Mouse (Mus musculus) heart, embryonic 16.5 days (tissue): Measurements from ENCODE around the gene Gm826. TPM values are rescaled to one million over a fixed set of nuclear protein-coding genes. Genes with fewer than 3 reads are reported as not detected.

Experiments
- ATAC-seq: fragments of 200-750 bp; cut with Nextera tagmentation; replicated peaks from 2 replicates; pipeline ENCODE4 v1.8.0; 2017; ENCODE audit warnings: moderate number of reproducible peaks; ENCODE audit not compliant: insufficient read depth, low FRiP score; ENCODE audit errors: extremely low read depth
- H3K27ac ChIP-seq: fragments of 300-500 bp; sonication (generic); 2 replicates; pipeline ENCODE4 v1.5.1; 2014; ENCODE audit warnings: mild to moderate bottlenecking, low read length, control low read depth, moderate library complexity
- H3K27me3 ChIP-seq: fragments of 300-500 bp; sonication (generic); 2 replicates; pipeline ENCODE4 v1.6.1; 2014; ENCODE audit warnings: low read length, mixed read lengths; ENCODE audit not compliant: control insufficient read depth, insufficient read depth
- H3K36me3 ChIP-seq: fragments of 300-500 bp; sonication (generic); 2 replicates; pipeline ENCODE4 v1.6.1; 2014; ENCODE audit not compliant: control insufficient read depth, insufficient read depth
- H3K4me1 ChIP-seq: fragments of 300-500 bp; sonication (generic); 2 replicates; pipeline ENCODE4 v1.6.1; 2014; ENCODE audit warnings: low read length, mixed read lengths; ENCODE audit not compliant: control insufficient read depth, insufficient read depth
- H3K4me2 ChIP-seq: fragments of 300-500 bp; sonication (generic); 2 replicates; pipeline ENCODE4 v1.6.1; 2014; ENCODE audit warnings: low read depth, mild to moderate bottlenecking, control low read depth, low read length
- H3K4me3 ChIP-seq: fragments of 300-500 bp; sonication (generic); 2 replicates; pipeline ENCODE4 v1.5.1; 2014; ENCODE audit warnings: mild to moderate bottlenecking, control low read depth, low read length
- H3K9ac ChIP-seq: fragments of 300-500 bp; sonication (generic); 2 replicates; pipeline ENCODE4 v1.6.1; 2014; ENCODE audit warnings: low read length, control low read depth
- H3K9me3 ChIP-seq: fragments of 300-500 bp; sonication (generic); replicated peaks from 2 replicates; pipeline ENCODE4 v1.6.1; 2016; ENCODE audit warnings: low read length; ENCODE audit not compliant: control insufficient read depth
- WGBS: fragments of 180-500 bp; shearing (Covaris S2); extraction: QIAGEN DNeasy Blood & Tissue Kit; methylation state at CpG from one replicate; pipeline ENCODE4 v1.1.7; 2014; 5-methylcytosine and 5-hydroxymethylcytosine counted together
- polyA plus RNA-seq: library from polyadenylated mRNA; unstranded; fragments of >200 nt; fragmentation: Nextera tagmentation; extraction: Ambion mirVana; gene quantifications from 2 replicates; pipeline ENCODE4 v1.2.1, GENCODE M21; 2015

Gene Gm826
- polyA plus RNA-seq, result 12.0 and 12.7 TPM in 2 replicates

DNA sequence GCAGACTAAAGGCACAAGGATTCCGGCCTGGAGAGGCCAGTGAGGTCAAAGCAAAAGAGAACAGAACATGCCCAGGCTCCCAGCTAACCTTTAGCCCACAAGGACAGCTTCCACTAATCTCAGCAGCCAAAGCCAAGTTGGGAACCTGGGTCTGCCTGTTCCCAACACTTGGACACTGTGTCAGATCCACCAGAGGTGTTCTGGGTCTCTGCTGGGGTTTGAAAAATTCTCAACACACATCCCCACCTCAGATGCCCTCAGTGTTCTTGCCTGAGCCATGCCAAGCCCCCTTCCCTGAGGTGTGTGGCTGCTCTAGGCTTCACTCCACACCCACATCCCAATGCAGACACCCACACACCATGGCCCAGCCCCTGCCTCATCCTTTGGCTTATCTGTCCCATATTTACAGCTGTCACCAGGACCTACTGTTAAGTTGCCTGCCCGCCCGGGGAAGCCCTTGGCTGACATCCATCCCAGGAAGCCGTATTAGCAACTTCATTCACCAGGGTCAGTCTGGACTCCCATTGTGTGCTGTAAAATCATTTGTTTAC lies at the start of gene Gm826:
Gene Gm826 (minus strand): TSS at position 52 of the 551 bp plus-strand sequence.
- Histone ChIP-seq H3K4me2 (no peak within 1 kb of the TSS), H3K4me3 (no peak within 1 kb of the TSS), H3K9me3 (no peaks in the 10 kb centered on the region), H3K27ac (no peak within 1 kb of the TSS), H3K4me1 (peaks cover 15% of the 10 kb centered on the region), H3K27me3 (no peaks in the 10 kb centered on the region), H3K9ac (no peak within 1 kb of the TSS), H3K36me3 (no peaks in the 10 kb centered on the region)
- no peak; the same call in 1 of the 2 replicates for ATAC-seq
- WGBS, result 32% methylated on average over 4 of the region's 4 CpGs

DNA sequence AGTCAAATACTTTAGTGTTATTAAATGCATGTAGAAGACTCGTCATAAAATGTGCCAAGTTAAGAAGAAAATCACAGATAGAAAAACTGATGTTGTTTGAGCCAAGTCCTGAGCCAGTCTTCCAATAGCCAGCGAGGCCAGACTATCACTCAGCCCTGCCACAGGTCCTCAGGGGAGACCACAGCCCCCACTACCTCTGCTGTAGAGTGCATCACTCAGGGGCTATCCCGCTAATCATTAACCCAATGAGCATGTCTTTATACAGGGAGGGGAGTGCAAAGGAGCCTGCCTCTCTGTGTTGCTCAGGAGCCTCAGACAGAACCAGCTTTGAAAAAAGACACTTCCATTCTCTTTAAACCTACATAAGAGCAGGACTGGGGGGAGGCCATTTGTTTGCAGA lies 49.5 kb upstream of the Gm826 start:
- 58% methylated on average over 3 of the region's 3 CpGs for WGBS
- H3K4me1 ChIP-seq, result no peaks in the 10 kb centered on the region
- no peak overlapping the region for H3K27ac ChIP-seq
- H3K27me3 ChIP-seq, result 0 out of 2 replicates have a peak, but pooled peaks cover 3% of the 10 kb centered on the region
- H3K9ac ChIP-seq, result no peak overlapping the region
- H3K9me3 ChIP-seq, result no peaks in the 10 kb centered on the region
- no peak overlapping the region for H3K4me3 ChIP-seq
- no peaks in the 10 kb centered on the region for H3K36me3 ChIP-seq
- no peak for ATAC-seq
- no peak overlapping the region for H3K4me2 ChIP-seq

DNA sequence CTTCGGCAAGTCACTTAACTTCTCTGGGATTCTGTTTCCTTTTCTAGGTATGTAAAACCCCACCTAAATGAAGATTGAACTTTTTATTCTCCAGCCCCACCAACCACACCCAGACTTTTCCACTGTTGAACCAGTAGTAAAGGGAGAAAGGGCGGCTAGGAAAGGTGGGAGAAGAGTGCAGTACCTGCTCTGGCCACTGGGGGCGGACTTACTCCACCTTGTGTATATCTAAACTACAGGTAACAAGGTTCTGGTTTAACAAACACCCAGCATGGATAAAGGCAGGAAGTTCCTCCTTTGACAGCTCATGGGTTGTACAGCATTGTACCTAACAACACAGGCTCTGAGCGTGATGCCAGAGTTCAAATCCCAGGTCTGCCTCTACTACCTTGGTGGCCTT lies 44.3 kb upstream of the Gm826 start:
- Histone ChIP-seq H3K27ac (no peak overlapping the region), H3K9me3 (no peaks in the 10 kb centered on the region), H3K4me3 (no peak overlapping the region), H3K27me3 (peaks cover 34% of the 10 kb centered on the region), H3K9ac (no peak overlapping the region), H3K4me2 (no peak overlapping the region), H3K36me3 (no peaks in the 10 kb centered on the region), H3K4me1 (no peaks in the 10 kb centered on the region)
- WGBS, result 43% methylated on average over 4 of the region's 4 CpGs
- no peak for ATAC-seq

DNA sequence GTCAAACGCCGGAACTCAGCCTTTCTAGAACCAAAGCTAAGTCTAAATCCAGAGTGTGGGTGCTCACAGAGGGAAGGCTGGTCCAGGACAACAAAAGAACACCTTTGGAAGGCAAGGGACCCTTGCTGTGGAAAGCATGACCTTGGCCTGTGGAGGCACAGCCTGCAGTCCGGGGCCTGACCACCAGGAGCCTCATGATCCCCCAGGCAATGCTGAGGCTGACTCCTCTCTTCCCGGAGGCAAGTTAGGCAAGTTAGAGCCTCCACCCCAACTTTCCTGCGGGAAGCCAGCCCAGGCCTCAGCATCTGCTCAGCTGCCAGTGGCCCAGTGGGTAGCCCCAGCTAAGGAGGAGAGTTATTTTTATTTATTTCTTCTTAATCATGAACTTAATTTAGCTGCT lies 42.3 kb upstream of the Gm826 start:
- Histone ChIP-seq H3K4me3 (no peak overlapping the region), H3K4me2 (no peak overlapping the region), H3K9ac (no peak overlapping the region), H3K27me3 (peaks cover 55% of the 10 kb centered on the region), H3K27ac (no peak overlapping the region), H3K36me3 (no peaks in the 10 kb centered on the region), H3K9me3 (no peaks in the 10 kb centered on the region), H3K4me1 (no peaks in the 10 kb centered on the region)
- 39% methylated on average over 5 of the region's 5 CpGs for WGBS
- ATAC-seq, result no peak

DNA sequence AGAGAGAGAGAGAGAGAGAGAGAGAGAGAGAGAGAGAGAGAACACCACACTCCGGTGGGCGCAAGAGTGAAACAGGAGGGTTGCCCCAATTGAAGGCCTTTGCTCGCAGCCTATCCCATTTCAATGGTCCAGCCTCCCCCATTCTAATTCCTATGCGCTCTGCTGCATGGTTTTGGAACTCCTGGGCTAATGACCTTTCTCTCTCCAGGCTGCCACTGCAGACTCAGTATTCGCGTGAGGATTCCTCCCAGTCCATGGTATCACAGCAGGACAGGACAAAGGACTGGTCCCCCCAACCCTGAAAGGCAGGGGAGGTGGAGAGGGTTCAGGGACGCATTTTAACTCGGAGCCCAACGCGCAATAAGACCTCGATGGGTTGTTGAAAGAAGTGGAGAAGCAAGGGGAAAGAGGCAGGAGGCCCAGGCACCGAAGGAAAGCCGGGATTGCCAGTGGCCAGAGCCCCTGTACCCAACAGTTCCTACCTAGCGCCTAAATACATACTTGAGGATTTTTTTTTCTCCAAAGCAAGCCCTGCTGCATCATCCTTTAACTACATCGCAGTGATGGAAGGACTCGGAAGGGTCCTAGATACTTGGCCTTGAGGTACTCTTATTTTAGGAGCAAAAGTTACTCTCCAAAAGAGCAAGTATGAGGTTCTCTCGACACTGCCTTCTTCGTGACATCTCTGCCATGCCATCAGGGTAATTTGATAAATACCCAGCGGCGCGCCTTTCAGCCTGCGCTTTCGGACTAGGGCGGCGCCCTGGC lies 35.9 kb upstream of the Gm826 start:
- Histone ChIP-seq H3K9ac (no peak overlapping the region), H3K9me3 (no peaks in the 10 kb centered on the region), H3K27ac (no peak overlapping the region), H3K4me2 (peak overlapping the region; percentile 99), H3K4me1 (peaks cover 20% of the 10 kb centered on the region), H3K36me3 (no peaks in the 10 kb centered on the region), H3K27me3 (peaks cover 71% of the 10 kb centered on the region), H3K4me3 (peak overlapping the region; percentile 65)
- WGBS, result 6% methylated on average over 25 of the region's 25 CpGs
- ATAC-seq, result no peak

DNA sequence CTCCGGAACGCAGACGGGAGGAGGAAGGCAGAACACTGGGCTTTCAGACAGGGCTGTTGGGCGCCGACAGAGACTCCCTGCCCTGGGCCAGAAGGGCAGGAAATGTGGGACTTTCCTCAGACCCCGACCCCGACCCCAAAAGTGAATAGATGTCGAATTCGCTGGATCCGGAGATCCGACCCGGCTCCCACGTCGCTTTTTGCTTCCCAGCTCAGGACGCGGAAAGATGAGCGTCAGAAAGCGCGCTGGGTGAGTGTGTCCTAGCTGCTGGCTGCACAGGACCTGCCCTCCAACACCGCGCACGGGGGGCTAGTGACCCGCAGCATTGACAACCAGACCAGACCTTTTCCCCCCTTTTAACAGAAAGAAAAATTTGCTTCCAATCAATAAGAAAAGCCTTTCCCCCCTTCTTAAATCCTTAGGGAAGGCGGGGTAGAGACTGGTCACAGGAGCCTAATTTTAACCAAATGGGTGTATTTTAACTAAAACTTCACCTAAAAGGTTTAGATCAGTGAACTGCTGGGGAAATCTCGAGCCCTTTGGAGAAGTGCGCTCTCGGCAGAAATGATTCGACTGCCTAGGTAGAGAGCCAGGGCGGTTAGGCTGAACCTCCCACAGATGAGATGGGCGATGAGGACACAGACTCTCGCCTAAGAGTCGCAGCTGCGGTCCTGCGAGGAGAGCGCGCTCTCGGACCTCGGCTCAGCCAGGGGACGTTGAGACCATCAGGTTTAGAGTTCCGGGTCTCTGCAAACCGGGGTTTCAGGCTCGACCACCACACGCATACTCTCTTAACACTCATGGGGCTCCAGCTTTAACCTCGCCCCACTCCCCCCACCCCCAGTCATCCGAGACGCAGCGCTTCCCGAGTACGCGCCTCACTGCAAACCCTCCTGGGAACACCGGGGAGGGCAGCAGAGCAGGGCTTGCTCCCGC lies 34.7 kb upstream of the Gm826 start:
- Histone ChIP-seq H3K4me2 (peak overlapping the region; percentile 99), H3K4me3 (peak overlapping the region; percentile 65), H3K9me3 (no peaks in the 10 kb centered on the region), H3K4me1 (peaks cover 20% of the 10 kb centered on the region), H3K36me3 (no peaks in the 10 kb centered on the region), H3K9ac (peak overlapping the region; percentile 27; the same call in 1 of the 2 replicates), H3K27ac (no peak overlapping the region), H3K27me3 (peaks cover 65% of the 10 kb centered on the region)
- no peak for ATAC-seq
- WGBS, result 1% methylated on average over 52 of the region's 52 CpGs

DNA sequence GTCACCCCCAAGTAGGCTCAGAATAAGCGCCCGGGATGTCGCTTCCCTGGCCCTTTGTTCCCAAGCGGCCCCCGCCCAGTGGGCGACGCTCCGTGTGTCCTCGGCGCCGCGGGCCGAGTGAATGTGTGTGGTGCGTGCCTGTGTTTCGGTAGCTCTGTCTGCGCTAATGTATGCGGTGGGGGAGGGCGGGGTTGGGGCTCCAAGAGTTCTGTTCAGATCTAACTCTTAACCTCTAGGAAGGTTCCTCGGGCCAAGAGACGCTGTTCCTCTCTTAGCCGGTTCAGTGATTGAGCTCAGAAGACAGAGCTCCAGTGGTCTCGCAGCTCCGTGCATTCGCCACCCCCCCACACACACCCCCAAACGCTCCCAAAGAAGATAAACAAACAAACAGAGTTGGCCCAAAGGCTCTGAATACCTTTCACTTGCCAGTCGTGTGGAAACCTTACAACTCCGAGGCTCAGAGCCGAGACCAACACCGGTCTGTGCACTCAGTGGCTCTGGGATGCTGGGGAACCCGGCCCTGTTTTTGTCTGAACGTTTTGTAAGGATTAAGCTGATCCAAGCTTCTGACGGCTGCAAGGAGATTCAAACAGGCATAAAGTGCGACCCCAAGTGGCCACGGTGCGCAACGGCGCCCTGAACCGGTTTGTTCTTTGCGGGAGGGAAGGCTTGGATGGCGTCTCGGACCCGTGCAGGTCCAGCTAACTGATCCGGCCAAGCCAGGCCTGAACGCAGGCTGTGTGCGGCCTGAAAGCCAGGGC lies 33.7 kb upstream of the Gm826 start:
- H3K4me2 ChIP-seq, result peak overlapping the region; percentile 99
- H3K27ac ChIP-seq, result peak overlapping the region; percentile 83
- peak overlapping the region; percentile 65 for H3K4me3 ChIP-seq
- H3K4me1 ChIP-seq, result peaks cover 20% of the 10 kb centered on the region
- ATAC-seq, result peak; percentile 46
- WGBS, result under 1% methylated on average over 45 of the region's 45 CpGs
- peaks cover 62% of the 10 kb centered on the region for H3K27me3 ChIP-seq
- H3K36me3 ChIP-seq, result no peaks in the 10 kb centered on the region
- H3K9me3 ChIP-seq, result no peaks in the 10 kb centered on the region
- peak overlapping the region; percentile 80 for H3K9ac ChIP-seq

DNA sequence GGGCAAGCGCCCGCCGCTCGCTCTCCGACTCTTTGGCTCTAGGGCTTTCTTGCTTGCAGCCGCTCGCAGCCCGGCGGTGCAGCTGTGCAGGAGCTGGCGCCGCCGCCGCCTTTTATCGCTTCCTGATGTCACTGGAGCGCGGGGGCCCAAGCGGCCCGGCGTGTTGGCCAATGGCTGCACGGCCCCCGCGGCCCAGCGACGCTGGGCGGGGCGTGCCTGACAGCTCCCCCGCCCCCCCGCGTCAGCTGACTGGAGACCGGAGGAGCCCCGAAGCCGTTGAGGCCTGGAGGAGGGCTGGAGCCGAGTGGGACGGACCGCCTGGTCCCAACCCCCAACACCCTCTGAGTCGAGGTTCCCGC lies 33.0 kb upstream of the Gm826 start, which contains the start of gene Mafb:
Gene Mafb (minus strand): TSS at position 86 of the 359 bp plus-strand sequence.
- Histone ChIP-seq H3K27ac (peak within 1 kb of the TSS; percentile 83), H3K9ac (peak within 1 kb of the TSS; percentile 80), H3K27me3 (peaks cover 62% of the 10 kb centered on the region), H3K4me1 (peaks cover 20% of the 10 kb centered on the region), H3K4me2 (peak within 1 kb of the TSS; percentile 99), H3K36me3 (no peaks in the 10 kb centered on the region), H3K9me3 (no peaks in the 10 kb centered on the region), H3K4me3 (peak within 1 kb of the TSS; percentile 65)
- ATAC-seq, result peak; percentile 91
- under 1% methylated on average over 34 of the region's 37 CpGs for WGBS
